Mouse (Mus musculus): Measurements from ENCODE around the gene Ptprf. TPM values are rescaled to one million over a fixed set of nuclear protein-coding genes. Genes with fewer than 3 reads are reported as not detected.

The Ptprf gene
- total and polyA plus RNA-seq, 2 experiments, result 40.1 to 89.8 TPM

DNA sequence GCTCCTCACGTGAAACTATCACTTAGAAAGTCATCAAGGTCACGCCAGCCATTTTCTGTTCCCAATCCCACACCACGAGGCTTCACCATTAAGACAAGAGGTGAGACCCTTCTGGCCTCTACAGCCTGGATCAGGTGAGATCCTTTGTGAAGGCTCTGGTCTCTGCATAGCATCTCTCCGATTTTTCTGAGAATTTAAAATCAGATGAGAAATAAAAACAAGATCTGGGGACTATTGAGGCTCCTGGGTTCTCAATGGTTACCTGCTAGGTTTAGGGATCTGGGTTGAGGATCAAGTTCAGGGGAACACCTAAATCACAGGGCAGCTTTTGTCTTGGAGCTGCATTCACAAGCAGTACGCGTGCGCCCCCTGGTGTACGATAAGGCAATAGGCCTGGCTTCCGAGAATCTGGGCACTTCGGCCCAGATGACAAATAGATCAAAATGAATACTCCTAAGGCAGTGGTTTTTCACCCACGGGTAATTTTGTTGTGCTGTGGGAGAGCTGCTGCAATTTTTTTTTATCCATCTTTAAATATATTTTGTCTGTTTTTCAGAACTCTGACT is 1.6 kb upstream of the Ptprf start:
- DNase-seq (ENCODE audit: extremely low read depth, low read depth, low spot score), result peak; percentile 70

DNA sequence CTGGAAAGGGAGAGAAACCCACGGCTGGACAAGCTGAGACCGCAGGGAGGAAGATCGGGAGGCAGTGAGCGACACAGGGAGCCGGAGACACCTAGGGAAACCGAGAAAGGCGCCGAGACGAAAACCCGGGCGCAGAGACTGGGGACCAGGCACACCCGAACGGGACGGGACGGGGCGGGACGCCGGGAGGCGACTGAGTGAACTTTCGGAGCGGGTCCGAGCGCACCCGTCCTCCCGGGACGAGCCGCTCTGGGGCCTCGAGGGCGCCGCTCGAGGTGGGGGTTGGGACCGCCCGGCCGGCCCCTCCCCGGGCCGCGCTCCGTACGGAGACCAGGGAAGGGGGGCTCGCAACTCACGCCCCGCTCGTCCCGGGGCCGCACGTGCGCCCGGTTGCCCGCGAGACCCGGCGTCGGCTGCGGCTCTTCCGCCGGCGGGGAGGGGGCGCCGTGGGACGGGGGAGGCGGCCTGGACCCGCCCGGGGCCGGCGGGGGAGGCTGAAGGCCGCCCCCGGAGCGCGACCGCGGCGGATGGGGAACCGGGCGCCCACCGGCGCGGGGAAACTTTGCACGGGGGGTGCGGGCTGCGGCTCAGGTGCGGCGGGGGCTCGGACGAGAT is 682 bp downstream of the Ptprf start:
- no peak for TF ChIP-seq CTCF (IDR thresholded peaks at IDR 0.05; ENCODE audit: low read depth, low read length)
- no peaks in the 10 kb centered on the region for H3K36me3 ChIP-seq (ENCODE audit: control insufficient read depth, insufficient read depth, low read length)
- WGBS, result 1% methylated on average over 83 of the region's 84 CpGs
- peak overlapping the region; percentile 99 for H3K9ac ChIP-seq (ENCODE audit: low read depth, low read length)
- H3K4me3 ChIP-seq (ENCODE audit: insufficient read depth, low read depth, low read length), result peak overlapping the region; percentile 58
- peak overlapping the region; percentile 62 for H3K27ac ChIP-seq (replicated peaks; ENCODE audit: insufficient read depth, low read depth, low read length)
- H3K4me1 ChIP-seq (ENCODE audit: control insufficient read depth, insufficient read depth, low read length), result peaks cover 22% of the 10 kb centered on the region
- H3K27me3 ChIP-seq (ENCODE audit: control insufficient read depth, insufficient read depth, low read length), result no peaks in the 10 kb centered on the region
- peak; percentile 34 for DNase-seq (ENCODE audit: extremely low read depth, low read depth, low spot score)
- peaks cover 35% of the 10 kb centered on the region; the same call in 1 of the 2 replicates for H3K79me2 ChIP-seq (ENCODE audit: control insufficient read depth, insufficient read depth, low read length)

More for the DNA sequence above, 1.6 kb upstream of the Ptprf start:
- peak; percentile 98 for TF ChIP-seq CTCF (IDR thresholded peaks at IDR 0.05; ENCODE audit: low read depth, low read length)
- TF ChIP-seq POLR2A (IDR thresholded peaks at IDR 0.05; ENCODE audit: extremely low read depth, insufficient read depth, low read length), result no peak
- H3K4me1 ChIP-seq (ENCODE audit: control insufficient read depth, insufficient read depth, low read length), result peaks cover 15% of the 10 kb centered on the region
- H3K27me3 ChIP-seq (ENCODE audit: control insufficient read depth, insufficient read depth, low read length), result no peaks in the 10 kb centered on the region
- H3K27ac ChIP-seq (replicated peaks; ENCODE audit: insufficient read depth, low read depth, low read length), result no peak overlapping the region
- peaks cover 14% of the 10 kb centered on the region; the same call in 1 of the 2 replicates for H3K79me2 ChIP-seq (ENCODE audit: control insufficient read depth, insufficient read depth, low read length)
- no peak overlapping the region for H3K9ac ChIP-seq (ENCODE audit: low read depth, low read length)
- no peaks in the 10 kb centered on the region for H3K36me3 ChIP-seq (ENCODE audit: control insufficient read depth, insufficient read depth, low read length)
- 6% methylated on average over 11 of the region's 11 CpGs for WGBS
- no peak overlapping the region for H3K4me3 ChIP-seq (ENCODE audit: insufficient read depth, low read depth, low read length)

DNA sequence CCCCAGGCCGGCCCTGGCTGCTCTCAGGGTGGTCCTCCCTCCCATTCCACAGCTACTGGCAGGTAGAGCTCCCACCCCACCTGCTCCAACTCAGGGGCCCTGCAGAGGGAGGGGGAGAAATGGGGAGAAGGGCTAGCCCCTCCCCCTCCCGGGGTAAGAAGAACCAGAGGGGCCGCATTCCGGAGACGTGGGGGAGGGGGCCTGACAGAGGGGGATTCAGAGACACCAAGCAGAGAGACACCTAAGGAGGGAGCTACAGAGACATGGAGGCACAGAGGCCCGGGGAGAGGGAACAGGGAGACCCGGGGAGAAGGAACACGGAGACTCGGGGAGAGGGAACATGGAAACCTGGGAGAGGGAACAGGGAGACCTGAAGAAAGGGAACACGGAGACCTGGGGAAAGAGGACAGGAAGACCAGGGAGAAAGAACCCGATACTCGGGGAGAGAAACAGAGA is 1.2 kb downstream of the Ptprf start:
- WGBS, result 4% methylated on average over 12 of the region's 12 CpGs
- TF ChIP-seq CTCF (IDR thresholded peaks at IDR 0.05; ENCODE audit: low read depth, low read length) (no peak), POLR2A (IDR thresholded peaks at IDR 0.05; ENCODE audit: extremely low read depth, insufficient read depth, low read length) (no peak)
- no peaks in the 10 kb centered on the region for H3K27me3 ChIP-seq (ENCODE audit: control insufficient read depth, insufficient read depth, low read length)
- H3K36me3 ChIP-seq (ENCODE audit: control insufficient read depth, insufficient read depth, low read length), result no peaks in the 10 kb centered on the region
- H3K9ac ChIP-seq (ENCODE audit: low read depth, low read length), result peak overlapping the region; percentile 99
- H3K79me2 ChIP-seq (ENCODE audit: control insufficient read depth, insufficient read depth, low read length), result peaks cover 39% of the 10 kb centered on the region
- H3K4me1 ChIP-seq (ENCODE audit: control insufficient read depth, insufficient read depth, low read length), result peaks cover 26% of the 10 kb centered on the region
- peak overlapping the region; percentile 62 for H3K27ac ChIP-seq (replicated peaks; ENCODE audit: insufficient read depth, low read depth, low read length)
- peak overlapping the region; percentile 58 for H3K4me3 ChIP-seq (ENCODE audit: insufficient read depth, low read depth, low read length)
- DNase-seq (ENCODE audit: extremely low read depth, low read depth, low spot score), result no peak

DNA sequence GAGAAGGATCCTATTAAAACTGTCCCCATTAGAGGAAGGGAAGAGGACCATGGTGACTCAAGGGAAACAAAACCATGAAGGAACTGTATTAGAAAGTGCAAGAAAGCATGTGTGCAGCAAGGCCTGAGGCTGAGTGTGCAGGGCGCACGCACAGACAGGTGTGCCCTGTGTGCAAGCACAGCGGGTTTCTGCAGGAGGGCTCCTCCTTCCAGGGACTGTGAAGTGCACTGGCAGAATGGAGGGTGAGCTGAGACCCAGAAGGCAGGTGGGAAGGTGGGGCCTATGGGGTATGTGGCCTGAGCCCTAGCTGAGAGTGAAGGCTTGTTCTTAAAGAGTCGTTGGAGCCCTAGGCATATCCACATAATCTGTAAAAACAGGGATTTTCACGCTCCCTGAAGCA is 1.9 kb downstream of the Ptprf start:
- 52% methylated on average over 5 of the region's 5 CpGs for WGBS
- Histone ChIP-seq H3K36me3 (ENCODE audit: control insufficient read depth, insufficient read depth, low read length) (no peaks in the 10 kb centered on the region), H3K79me2 (ENCODE audit: control insufficient read depth, insufficient read depth, low read length) (peaks cover 46% of the 10 kb centered on the region), H3K27ac (replicated peaks; ENCODE audit: insufficient read depth, low read depth, low read length) (no peak overlapping the region), H3K4me3 (ENCODE audit: insufficient read depth, low read depth, low read length) (no peak overlapping the region), H3K27me3 (ENCODE audit: control insufficient read depth, insufficient read depth, low read length) (no peaks in the 10 kb centered on the region), H3K4me1 (ENCODE audit: control insufficient read depth, insufficient read depth, low read length) (peaks cover 28% of the 10 kb centered on the region), H3K9ac (ENCODE audit: low read depth, low read length) (peak overlapping the region; percentile 99; the same call in 1 of the 2 replicates)
- DNase-seq (ENCODE audit: extremely low read depth, low read depth, low spot score), result no peak
- TF ChIP-seq CTCF (IDR thresholded peaks at IDR 0.05; ENCODE audit: low read depth, low read length) (no peak), POLR2A (IDR thresholded peaks at IDR 0.05; ENCODE audit: extremely low read depth, insufficient read depth, low read length) (no peak)

DNA sequence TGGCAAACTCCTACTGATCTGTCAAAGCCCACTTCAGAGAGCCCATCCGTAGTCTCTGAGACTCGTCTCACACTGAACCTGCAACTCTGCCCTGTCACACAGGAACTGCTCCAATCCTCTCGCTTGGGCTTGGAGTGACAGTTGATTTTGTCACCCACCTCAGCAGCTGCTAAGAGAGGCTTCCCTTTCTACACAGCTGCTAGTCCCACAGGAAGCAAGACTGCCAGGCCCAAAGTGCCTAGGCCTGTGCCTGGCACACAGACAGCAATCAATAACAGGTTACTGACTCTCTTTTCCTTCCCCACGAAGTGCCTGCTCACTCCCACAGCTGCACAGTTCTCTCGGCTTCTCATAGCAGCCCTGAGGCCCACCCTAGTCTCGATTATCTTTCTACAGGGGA is 2.7 kb downstream of the Ptprf start:
- TF ChIP-seq CTCF (IDR thresholded peaks at IDR 0.05; ENCODE audit: low read depth, low read length), result no peak
- TF ChIP-seq POLR2A (IDR thresholded peaks at IDR 0.05; ENCODE audit: extremely low read depth, insufficient read depth, low read length), result no peak
- Histone ChIP-seq H3K27me3 (ENCODE audit: control insufficient read depth, insufficient read depth, low read length) (no peaks in the 10 kb centered on the region), H3K27ac (replicated peaks; ENCODE audit: insufficient read depth, low read depth, low read length) (peak overlapping the region; percentile 27; the same call in 1 of the 2 replicates), H3K36me3 (ENCODE audit: control insufficient read depth, insufficient read depth, low read length) (no peaks in the 10 kb centered on the region), H3K4me1 (ENCODE audit: control insufficient read depth, insufficient read depth, low read length) (peaks cover 28% of the 10 kb centered on the region), H3K79me2 (ENCODE audit: control insufficient read depth, insufficient read depth, low read length) (peaks cover 47% of the 10 kb centered on the region), H3K9ac (ENCODE audit: low read depth, low read length) (peak overlapping the region; percentile 27; the same call in 1 of the 2 replicates), H3K4me3 (ENCODE audit: insufficient read depth, low read depth, low read length) (no peak overlapping the region)
- peak; percentile 74 for DNase-seq (ENCODE audit: extremely low read depth, low read depth, low spot score)
- WGBS, result 44% methylated on average over 6 of the region's 6 CpGs

DNA sequence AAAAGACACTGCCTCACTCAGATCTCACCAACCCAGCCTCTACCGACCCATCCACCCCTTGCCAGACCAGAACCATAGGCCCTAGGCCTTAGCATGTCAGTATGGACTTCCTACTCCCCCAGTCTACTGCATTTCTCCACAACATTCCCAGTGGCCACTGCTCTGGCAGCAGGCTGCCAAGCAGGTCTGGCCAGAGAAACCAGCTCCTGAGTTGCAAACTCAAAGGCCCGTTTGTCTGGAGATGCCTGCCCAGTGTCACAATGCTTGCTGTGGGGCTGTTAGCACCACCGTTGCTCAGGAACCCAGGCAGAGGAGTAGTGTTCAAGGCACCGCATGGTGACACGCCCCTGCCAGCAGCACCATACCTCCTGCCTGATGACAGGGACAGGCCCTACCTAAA is 5.0 kb downstream of the Ptprf start:
- no peaks in the 10 kb centered on the region for H3K36me3 ChIP-seq (ENCODE audit: control insufficient read depth, insufficient read depth, low read length)
- no peak overlapping the region for H3K27ac ChIP-seq (replicated peaks; ENCODE audit: insufficient read depth, low read depth, low read length)
- TF ChIP-seq CTCF (IDR thresholded peaks at IDR 0.05; ENCODE audit: low read depth, low read length), result no peak
- no peak for TF ChIP-seq POLR2A (IDR thresholded peaks at IDR 0.05; ENCODE audit: extremely low read depth, insufficient read depth, low read length)
- no peak overlapping the region; the same call in 1 of the 2 replicates for H3K9ac ChIP-seq (ENCODE audit: low read depth, low read length)
- WGBS, result 56% methylated on average over 5 of the region's 5 CpGs
- peak; percentile 25 for DNase-seq (ENCODE audit: extremely low read depth, low read depth, low spot score)
- no peak overlapping the region for H3K4me3 ChIP-seq (ENCODE audit: insufficient read depth, low read depth, low read length)
- peaks cover 50% of the 10 kb centered on the region for H3K79me2 ChIP-seq (ENCODE audit: control insufficient read depth, insufficient read depth, low read length)
- H3K4me1 ChIP-seq (ENCODE audit: control insufficient read depth, insufficient read depth, low read length), result peaks cover 21% of the 10 kb centered on the region
- H3K27me3 ChIP-seq (ENCODE audit: control insufficient read depth, insufficient read depth, low read length), result no peaks in the 10 kb centered on the region
